Mouse (Mus musculus) frontal cortex, postnatal 14 days (tissue): ENCODE measurements around the gene Hyls1.

ENCODE experiments used
- DNase-seq, 2 experiments: peaks; one replicate each; pipeline ENCODE4 v3.0.0; 2022; ENCODE audit warnings: low spot score in 2 of 2

The Hyls1 gene

DNA sequence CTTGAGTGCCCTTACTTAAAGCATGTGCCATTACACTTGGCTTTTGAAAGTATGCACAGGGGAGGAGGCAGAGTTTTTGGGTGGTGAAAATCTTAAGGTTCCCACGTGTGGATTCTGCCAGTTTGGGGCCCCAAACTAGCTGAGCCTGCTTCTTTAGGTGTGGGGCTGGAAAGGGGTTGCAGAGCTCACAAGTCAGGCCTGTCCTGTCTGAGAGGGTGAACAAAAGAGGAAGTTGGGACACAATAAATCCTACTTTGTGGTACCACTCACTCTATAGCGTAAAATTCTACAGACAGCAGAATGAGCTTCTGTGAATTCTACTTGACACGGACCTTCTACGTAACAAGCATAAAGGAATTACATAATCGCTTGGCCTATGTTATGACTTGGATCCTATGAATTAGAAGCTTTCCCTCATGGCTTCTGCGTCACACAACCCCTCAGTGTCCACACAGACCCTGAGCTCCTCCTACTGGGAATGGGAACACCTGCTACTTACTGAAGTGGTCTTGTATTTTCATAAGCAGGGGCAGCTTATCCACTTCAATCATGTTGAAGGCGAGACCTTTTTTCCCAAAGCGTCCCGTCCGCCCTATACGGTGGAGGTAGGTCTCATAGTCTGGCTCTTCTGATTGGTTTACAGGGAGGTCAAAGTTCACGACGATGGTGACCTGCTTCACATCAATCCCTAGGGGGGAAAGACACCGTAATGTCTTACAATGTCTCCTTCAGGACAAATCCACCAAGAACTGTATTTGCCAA lies 26.9 kb downstream of the Hyls1 start:
- DNase-seq: no peak

DNA sequence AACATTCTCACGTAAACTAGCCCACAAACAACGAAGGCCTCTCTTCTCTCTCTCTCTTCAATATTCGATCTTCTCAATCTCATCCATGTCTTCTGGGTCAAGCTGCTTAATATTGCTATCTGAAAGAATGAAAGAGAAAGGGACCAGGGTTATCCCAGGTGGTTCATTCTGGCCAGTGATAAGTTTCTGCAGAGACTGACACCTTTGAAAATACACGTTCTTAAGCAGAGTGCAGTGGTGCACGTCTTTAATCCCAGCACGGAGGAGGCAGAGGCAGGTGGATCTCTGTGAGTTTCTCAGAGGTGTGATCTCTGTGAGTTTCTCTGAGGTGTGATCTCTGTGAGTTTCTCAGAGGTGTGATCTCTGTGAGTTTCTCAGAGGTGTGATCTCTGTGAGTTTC lies 28.3 kb downstream of the Hyls1 start:
- DNase-seq: no peak

DNA sequence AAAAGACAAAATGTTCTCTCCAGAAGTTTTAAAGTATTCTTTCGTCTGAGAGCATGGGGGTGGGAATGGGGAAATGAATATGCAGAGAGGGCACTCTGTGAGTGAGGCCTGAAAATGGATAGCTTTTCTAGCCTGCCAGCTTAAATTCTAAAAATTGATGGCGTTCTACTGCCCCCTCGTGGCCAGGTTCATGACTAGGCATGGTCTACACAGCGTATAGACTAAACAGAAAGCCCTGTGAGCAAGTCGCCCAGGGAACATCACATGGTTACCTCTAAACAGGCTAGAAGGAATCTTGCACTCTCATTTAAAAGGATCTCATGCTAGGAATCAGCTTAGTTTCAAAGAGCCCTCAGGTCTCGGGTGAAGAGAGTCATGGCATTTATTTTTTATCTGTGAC lies 28.7 kb downstream of the Hyls1 start:
- peak; percentile 51 to 78 for DNase-seq

DNA sequence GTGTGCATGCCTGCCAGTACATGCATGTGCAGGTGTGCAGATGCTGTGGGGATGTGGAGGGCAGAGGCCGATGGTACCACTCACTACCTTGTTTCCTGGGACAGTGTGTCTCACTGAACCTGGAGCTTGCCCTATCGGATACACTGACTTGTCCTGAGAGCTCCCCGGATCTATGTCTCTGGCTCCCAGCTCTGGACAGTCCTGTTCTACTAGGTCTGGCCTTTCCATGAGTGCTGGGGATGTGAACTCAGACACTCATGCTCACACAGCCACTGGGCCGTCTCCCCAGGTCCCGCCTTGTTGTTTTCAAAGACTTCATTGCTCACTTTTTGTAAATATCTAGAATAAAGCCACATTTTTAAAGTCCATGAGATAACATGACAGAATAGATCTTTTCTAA lies 29.2 kb downstream of the Hyls1 start:
- no peak for DNase-seq

DNA sequence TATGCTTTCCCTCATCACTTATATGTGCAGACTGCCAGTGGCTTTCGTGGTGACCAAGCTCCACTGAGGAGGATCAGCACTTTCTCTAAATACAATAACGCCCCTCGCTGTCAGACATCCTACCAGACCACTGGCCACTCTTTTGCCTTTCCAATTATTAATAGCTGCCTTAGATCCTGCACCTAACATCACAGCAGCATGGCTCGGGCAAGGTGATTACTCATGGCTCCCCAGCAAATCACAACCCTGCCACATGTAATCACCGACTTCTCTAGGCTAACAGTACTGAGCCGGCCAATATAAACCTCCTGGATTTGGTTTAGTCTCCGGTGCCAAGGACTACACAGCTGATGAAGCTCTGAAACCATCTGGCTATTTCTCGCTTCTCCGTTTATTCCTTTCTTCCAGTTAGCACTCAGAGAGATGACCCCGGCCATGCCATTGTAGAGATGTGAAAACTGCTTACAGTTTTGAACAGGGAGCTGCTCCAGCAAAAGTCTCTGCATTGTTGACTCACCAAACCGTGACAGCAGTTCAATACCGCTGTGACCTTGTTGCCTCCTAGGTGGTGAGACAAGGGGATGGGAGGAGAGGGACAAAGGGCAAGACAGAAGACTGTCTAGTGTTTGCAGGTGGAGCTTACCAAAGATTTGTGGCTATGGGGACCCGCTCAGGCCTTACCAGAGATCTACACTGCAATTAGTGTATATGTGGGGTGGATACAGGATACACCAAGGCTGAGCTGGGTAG lies 31.0 kb downstream of the Hyls1 start:
- DNase-seq: no peak

DNA sequence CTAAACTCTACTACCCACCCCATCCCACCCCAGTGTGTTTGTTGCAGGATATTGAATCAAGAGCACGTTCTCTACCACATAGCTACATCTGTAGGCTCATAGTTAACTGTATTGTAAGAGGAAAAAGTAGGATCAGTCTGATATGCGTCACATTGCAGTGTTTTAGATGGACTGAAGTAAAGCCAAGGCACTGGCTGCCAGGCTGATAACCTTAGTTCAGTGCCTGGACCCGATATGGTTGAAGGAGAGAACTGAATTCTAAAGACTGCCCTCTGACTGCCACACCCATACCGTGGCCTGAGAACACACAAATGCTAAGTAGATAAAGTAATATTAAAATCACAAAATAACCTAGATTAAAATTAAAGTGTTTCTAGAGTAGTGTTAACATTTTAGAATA lies 34.3 kb downstream of the Hyls1 start:
- no peak for DNase-seq

DNA sequence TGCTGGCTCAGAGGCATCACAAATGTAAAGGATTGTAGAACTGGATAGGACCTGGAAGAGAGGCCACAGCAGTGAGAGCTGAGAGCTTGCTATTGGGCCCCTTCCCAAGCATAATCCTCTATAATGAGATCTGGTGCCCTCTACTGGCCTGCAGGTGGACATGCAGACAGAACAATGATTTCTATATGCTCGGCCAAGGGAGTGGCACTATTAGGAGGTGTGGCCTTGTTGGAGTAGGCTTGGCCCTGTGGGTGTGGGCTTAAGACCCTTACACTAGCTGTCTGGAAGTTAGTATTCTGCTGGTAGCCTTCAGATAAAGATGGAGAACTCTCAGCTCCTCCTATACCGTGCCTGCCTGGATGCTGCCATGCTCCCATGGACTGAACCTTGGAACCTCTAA lies 35.1 kb downstream of the Hyls1 start:
- DNase-seq: peak in 1 of 2 experiments; percentile 29

DNA sequence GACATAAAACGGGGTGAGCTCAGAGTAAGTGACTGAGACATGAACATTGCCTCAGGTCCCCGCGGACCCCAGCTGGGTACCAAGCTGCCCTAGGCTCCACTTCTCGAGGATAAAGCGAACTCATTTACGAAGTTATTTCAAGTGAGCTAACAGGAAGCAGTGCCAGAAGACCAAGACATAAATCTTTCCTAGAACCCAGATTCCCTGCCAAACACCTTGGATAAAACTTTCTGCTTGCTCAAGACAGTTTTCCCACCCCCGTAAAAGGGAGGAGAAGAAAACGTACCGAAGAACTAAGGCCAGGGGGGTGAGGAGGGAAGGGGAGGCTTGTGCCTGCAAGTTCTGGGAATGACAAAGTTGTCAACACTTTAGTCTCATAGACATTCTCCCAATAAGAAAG lies 36.9 kb downstream of the Hyls1 start:
- DNase-seq: no peak

DNA sequence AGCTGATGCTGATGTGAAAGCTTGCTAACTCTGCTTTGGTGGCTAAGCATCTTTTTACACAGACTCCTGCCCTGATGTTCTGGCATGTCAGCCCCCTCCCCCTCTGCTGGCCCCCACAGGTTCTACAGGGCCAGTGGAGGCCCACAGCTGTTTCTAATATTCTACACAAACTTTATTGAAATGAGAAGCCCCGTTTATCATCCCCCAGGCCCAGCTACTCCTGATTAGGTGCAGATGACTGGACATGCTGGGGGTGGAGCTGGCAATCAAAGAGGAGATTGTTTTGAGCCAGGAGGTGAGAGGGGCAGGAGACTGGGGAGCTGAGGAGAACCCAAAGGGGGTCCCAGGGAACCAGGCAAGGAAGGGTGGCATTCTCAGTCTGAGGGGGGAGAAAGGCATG lies 40.4 kb downstream of the Hyls1 start:
- no peak for DNase-seq

DNA sequence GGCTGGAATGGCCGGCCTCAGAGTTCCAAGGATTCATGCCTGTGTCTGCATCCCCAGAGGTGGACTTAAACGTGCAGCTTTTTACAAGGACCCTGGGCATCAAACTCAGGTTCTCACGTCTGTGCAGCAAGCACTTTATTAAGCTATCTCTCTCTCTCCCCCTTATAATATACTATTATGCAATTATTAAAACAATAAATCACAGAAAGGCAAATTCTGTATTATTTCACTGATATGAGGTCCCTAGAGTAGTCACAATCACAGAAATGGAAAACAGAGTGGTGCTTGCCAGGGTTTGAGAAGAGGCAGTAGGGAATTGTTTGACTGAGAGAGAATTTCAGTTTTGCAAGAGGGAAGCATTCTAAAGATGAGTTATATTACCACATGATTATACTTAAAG lies 41.1 kb downstream of the Hyls1 start:
- no peak for DNase-seq

DNA sequence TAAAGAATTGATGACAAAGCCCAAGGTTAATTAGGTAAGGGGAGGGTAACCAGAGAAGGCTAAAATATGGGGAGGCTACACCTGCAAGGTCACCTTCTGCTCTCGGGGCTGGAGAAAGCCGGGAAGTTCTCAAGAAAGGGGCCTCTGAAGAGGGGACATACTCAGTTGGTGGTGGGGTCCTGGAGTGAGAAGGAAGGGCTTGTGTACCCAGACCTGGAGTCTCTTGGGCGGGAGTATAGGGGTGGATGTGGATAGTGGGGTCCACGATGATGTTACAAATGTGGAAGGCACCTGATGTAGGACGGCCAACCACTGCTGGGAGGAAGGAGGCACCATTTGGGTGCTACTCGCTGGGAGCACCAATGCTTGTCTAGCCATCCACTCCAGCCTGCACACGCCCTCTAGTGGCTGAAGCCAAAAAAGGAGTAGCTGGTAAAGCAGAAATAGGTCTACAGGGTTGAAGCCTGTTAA lies 46.2 kb downstream of the Hyls1 start:
- peak; percentile 60 to 67 for DNase-seq

DNA sequence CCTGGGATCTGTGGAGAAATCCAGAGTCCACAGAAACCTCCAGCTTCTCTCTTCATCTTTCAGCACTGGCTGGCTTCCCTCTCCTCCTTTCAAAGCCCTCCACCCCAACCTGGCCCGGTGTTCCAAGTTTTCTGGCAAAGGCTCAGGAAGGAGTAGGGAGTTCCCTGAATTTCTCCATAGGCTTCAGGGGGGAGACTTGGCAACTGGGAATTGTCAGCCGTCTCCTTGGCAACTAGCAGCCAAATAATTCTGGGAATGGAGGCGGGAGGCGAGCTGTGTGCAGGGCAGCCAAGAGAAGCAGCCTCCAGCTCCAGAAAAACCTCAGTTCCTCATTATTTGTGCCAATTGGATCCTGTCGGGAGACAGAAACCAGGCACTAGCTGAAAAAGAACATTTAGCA lies 46.7 kb downstream of the Hyls1 start:
- peak; percentile 46 to 52 for DNase-seq

DNA sequence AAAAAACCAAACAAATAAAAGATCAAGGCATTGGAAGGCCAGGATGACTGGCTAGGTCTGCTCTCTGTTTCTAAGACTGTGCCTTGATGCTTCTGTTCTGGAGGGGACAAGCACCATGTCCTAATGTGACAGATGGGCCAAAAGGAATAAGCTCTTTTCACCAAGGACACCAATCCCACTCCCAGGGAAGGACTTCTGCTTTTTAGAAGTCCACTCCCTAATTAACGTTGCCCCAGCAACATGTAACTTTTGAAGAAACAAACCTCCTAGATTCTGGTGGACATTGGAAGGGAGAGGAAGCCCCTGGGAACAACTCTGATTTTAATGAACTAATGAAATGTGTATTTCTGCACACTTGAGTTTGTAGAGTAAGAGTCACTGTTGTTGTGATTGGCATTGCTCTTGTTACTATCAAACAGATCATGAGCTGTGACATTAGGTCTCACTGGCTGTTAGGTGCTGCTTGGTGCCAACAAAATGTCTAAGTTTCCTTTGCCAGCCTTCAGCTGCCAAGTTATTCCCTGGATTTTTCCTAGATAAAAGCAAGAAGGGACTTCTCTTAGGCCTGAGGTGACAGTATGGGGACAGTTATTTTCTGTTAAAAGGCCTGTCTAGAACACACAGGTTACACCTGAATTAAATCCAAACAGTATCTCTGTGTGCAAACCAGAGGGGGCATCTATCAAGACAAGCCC lies 47.2 kb downstream of the Hyls1 start:
- DNase-seq: no peak

DNA sequence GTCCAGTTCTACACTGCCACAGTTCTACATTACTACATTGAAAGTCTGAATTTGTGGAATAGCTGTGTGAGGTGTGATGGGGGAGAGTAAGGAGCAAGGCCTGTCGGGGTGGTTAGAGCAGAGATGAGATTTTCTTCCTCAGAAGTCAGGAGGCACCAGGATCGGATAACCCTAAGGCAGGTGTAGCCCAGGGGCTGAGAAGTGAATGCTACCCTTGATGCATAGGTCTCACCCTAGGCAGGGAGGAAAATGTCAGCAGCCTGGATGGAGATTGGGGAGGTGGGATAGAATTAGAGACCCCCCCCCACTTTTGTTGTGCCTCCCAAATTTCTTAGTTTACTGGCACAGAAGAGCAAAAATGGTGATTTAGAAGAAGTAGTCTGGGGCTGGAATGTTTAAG lies 48.0 kb downstream of the Hyls1 start:
- DNase-seq: no peak

DNA sequence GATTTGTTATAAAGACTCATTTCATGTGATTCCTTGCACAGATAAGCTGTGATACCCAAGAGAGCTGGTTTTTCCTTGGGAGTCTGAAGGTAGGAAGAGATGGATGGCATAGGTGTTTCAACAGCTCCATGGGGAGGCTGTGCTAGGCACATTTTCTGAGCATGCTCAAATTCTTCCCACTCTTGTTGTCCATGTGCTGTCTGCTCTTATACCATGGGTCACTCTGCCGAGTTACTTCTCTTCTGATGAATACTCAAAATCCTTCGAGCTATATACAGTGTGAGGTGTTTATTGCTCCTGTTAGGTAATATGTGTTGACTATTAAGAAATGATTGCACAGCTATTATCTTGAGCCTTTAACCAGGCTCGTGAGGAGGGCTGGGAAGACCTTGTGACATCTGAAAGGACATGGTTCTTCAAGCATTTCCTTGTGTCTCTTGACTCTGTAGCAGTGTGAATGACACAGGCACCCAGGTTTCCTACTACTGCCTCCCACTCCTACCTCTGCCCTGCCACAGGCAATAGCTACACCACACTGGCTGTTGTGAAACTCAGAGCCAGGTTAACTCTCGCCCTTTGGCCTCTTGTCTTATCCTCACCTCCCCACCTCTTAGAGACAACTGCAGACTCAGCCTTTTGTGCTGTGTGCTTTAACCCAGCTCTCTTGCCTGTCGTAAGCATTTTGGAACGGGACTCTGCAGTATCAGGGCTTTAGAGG lies 49.4 kb downstream of the Hyls1 start:
- no peak for DNase-seq

DNA sequence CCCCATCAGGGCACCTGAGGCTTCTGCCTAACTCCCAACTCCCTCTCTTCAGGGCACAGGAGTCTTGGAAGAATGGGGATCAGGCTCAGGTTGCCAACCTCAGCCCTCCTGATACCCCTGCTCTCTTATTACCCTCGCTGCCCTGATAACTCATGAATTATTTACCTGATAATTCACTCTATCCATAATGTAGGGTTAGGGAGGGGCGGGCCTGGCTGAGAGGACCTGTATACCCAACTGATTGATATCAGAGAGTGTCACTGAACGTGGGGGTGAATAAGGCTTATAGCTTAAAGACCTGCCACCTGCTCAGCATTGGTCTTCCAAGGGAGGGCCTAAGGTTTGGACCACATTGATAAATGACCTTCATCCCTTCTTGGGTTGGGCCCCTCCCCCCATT lies 52.0 kb downstream of the Hyls1 start, which contains the start of gene Gm1113:
Gm1113 (minus strand) TSS at position 101 of the 400 bp plus-strand sequence.
- DNase-seq: no peak

DNA sequence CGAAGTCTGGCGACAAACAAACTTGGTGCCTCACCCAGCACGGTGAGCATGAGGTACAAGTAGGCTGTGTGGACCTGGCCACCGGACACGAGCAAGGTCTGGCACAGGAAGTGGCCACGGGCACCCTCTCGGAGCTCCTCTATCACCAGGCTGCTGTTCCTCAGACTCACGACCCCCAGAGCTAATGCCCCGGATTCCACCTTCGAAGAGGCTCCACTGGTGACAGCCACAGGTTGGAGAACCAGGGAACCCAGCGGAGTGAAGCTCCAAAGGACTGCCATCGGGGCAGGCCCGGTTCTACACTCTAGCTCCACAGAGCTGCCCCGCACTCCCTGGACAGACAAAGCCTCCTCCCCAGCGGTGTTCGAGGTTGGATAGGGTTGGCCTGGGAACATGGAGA lies 53.5 kb downstream of the Hyls1 start:
- DNase-seq: no peak

DNA sequence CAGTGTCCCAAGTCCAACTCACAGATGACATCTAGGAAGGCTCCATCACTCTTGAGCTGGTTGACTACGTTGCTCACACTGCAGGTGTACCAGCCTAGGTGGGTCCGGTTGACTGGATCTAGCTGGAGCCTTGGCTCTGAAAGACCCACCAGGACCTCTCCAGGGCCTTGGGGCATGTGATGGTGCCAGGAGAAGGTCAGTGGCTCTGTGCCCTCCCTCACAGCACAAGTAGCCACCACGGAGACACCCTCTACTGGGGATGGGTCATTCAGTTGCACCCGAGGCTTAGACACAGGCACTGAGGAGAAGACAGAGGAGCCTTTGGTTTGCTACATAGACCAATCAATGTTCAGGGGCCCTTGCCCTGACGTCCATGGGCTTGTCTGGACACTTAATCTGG lies 54.0 kb downstream of the Hyls1 start:
- no peak for DNase-seq

DNA sequence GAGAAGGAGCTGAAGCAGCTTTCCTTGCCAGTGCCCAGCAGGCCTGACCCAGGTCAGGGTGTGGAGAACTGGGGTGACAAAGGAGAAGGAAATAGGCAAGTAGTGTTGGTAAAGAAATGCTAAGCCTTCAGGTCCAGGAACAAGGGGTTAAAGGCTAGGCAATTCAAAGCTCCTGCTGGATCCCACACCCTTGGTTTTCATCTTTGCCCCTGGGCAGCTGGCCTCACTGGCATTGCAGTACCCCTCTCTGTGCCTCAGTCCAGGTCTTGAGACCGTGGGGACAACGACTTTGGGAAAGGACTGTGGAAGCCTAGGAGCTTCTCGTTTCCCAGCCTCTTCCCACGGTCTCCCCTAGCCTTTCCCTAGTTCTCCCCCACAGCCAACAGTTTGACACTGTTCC lies 56.3 kb downstream of the Hyls1 start:
- DNase-seq: no peak
